Comparison of ENCODE assay signal across 7 mouse cellular contexts in the genomic region with DNA sequence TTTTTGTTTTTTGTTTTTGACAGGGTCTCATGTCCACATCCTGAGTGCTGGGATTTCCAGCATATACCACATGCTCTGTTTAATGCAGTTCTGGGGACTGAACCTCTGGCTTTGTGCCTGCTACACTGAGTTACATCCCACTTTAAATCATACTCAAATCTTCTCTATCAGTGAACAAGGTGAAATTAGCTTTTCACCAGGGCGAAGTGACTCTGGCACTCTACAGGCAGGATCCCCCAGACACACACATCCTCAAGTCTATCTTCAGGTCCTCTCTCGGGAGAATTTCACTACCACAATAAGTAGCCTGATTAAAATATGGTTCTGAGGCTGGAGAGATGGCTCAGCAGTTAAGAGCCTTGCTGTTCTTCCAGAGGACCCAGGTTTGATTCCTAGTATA. TPM values are rescaled to one million over a fixed set of nuclear protein-coding genes. Genes with fewer than 3 reads are reported as not detected.
DNase-seq lines count a peak whose midpoint lies in the region; ATAC-seq lines count a peak whose summit lies in the region.

No protein-coding gene starts in this region.

- no peak for ATAC-seq in lung, embryonic 15.5 days (ENCODE audit: borderline replicate concordance, extremely low read depth, low FRiP score, low TSS enrichment)
- ATAC-seq in forebrain, embryonic 11.5 days (replicated peaks; ENCODE audit: low FRiP score) = no peak
- no peak for ATAC-seq in limb, embryonic 13.5 days (ENCODE audit: low FRiP score, low read depth)
- ATAC-seq in stomach, embryonic 16.5 days (ENCODE audit: insufficient read depth, low FRiP score) = no peak
- no peak for ATAC-seq in erythroid progenitor cell, adult 5-6 weeks (replicated peaks; ENCODE audit: low FRiP score, poor library complexity, severe bottlenecking)

- H3K9me3 ChIP-seq in lung, embryonic 15.5 days = no peaks in the 10 kb centered on the region
- no peaks in the 10 kb centered on the region for H3K9me3 ChIP-seq in forebrain, embryonic 11.5 days (ENCODE audit: control insufficient read depth, low read length)
- peaks cover 5% of the 10 kb centered on the region for H3K9me3 ChIP-seq in limb, embryonic 13.5 days
- H3K9me3 ChIP-seq in stomach, embryonic 16.5 days (replicated peaks; ENCODE audit: control insufficient read depth, low read length) = peaks cover 5% of the 10 kb centered on the region; the same call in 1 of the 2 replicates

- peaks cover 35% of the 10 kb centered on the region for H3K4me1 ChIP-seq in lung, embryonic 15.5 days
- H3K4me1 ChIP-seq in forebrain, embryonic 11.5 days (replicated peaks; ENCODE audit: control insufficient read depth, insufficient read depth, low read length) = peaks cover 8% of the 10 kb centered on the region; the same call in 1 of the 2 replicates
- H3K4me1 ChIP-seq in limb, embryonic 13.5 days = peaks cover 27% of the 10 kb centered on the region
- peaks cover 25% of the 10 kb centered on the region for H3K4me1 ChIP-seq in stomach, embryonic 16.5 days (ENCODE audit: control insufficient read depth, insufficient read depth, low read length)

- H3K4me3 ChIP-seq in lung, embryonic 15.5 days = peak overlapping the region; percentile 82
- H3K4me3 ChIP-seq in forebrain, embryonic 11.5 days (ENCODE audit: low read depth, low read length) = peak overlapping the region; percentile 77
- H3K4me3 ChIP-seq in limb, embryonic 13.5 days = peak overlapping the region; percentile 96
- peak overlapping the region; percentile 91 for H3K4me3 ChIP-seq in stomach, embryonic 16.5 days (replicated peaks; ENCODE audit: low read length)

- H3K9ac ChIP-seq in lung, embryonic 15.5 days = peak overlapping the region; percentile 94
- peak overlapping the region; percentile 88 for H3K9ac ChIP-seq in forebrain, embryonic 11.5 days (ENCODE audit: low read length)
- peak overlapping the region; percentile 98 for H3K9ac ChIP-seq in limb, embryonic 13.5 days
- H3K9ac ChIP-seq in stomach, embryonic 16.5 days (ENCODE audit: low read length) = peak overlapping the region; percentile 96

- no peaks in the 10 kb centered on the region for H3K27me3 ChIP-seq in lung, embryonic 15.5 days
- H3K27me3 ChIP-seq in forebrain, embryonic 11.5 days (ENCODE audit: control insufficient read depth, insufficient read depth, low read length) = no peaks in the 10 kb centered on the region
- no peaks in the 10 kb centered on the region for H3K27me3 ChIP-seq in limb, embryonic 13.5 days
- H3K27me3 ChIP-seq in stomach, embryonic 16.5 days (ENCODE audit: control insufficient read depth, insufficient read depth, low read length) = no peaks in the 10 kb centered on the region

- H3K4me2 ChIP-seq in lung, embryonic 15.5 days = peak overlapping the region; percentile 56
- peak overlapping the region; percentile 80 for H3K4me2 ChIP-seq in forebrain, embryonic 11.5 days (ENCODE audit: low read depth, low read length, severe bottlenecking)
- peak overlapping the region; percentile 85 for H3K4me2 ChIP-seq in limb, embryonic 13.5 days (replicated peaks)
- H3K4me2 ChIP-seq in stomach, embryonic 16.5 days (ENCODE audit: low read depth, low read length) = peak overlapping the region; percentile 63

- DNase-seq in lung, postnatal 4 days = no peak
- no peak for DNase-seq in forebrain, embryonic 11.5 days (ENCODE audit: low spot score)
- DNase-seq in ovary, postnatal 36 days (ENCODE audit: low spot score) = no peak

- H3K27ac ChIP-seq in lung, embryonic 15.5 days = no peak overlapping the region
- H3K27ac ChIP-seq in forebrain, embryonic 11.5 days (ENCODE audit: low read depth, low read length) = no peak overlapping the region
- no peak overlapping the region for H3K27ac ChIP-seq in limb, embryonic 13.5 days
- H3K27ac ChIP-seq in stomach, embryonic 16.5 days (ENCODE audit: low read length) = no peak overlapping the region

- 66% methylated on average over 2 of the region's 2 CpGs for WGBS in lung, embryonic 15.5 days
- 84% methylated on average over 2 of the region's 2 CpGs for WGBS in forebrain, embryonic 11.5 days
- WGBS in limb, embryonic 13.5 days = 71% methylated on average over 2 of the region's 2 CpGs
- 68% methylated on average over 2 of the region's 2 CpGs for WGBS in stomach, embryonic 16.5 days

- peaks cover 27% of the 10 kb centered on the region for H3K36me3 ChIP-seq in lung, embryonic 15.5 days
- peaks cover 3% of the 10 kb centered on the region; the same call in 1 of the 2 replicates for H3K36me3 ChIP-seq in forebrain, embryonic 11.5 days (ENCODE audit: control insufficient read depth, insufficient read depth, low read length)
- H3K36me3 ChIP-seq in limb, embryonic 13.5 days = peaks cover 46% of the 10 kb centered on the region
- H3K36me3 ChIP-seq in stomach, embryonic 16.5 days (ENCODE audit: control insufficient read depth, insufficient read depth, low read length) = peaks cover 14% of the 10 kb centered on the region

RNA-seq across cellular contexts. Expression of a gene that starts 1.1 kb away (rescaled TPM):
- 132 and 137 TPM in 2 replicates for polyA plus RNA-seq in lung, embryonic 15.5 days (2015; fragmentation: Nextera tagmentation; extraction: Ambion mirVana)
- polyA plus RNA-seq in forebrain, embryonic 11.5 days (2014; fragmentation: Nextera tagmentation; extraction: Ambion mirVana) = 140 and 154 TPM in 2 replicates
- polyA plus RNA-seq in limb, embryonic 13.5 days (2015; fragmentation: Nextera tagmentation; extraction: Ambion mirVana) = 139 and 143 TPM in 2 replicates
- polyA plus RNA-seq in stomach, embryonic 16.5 days (2015; fragmentation: Nextera tagmentation; extraction: Ambion mirVana) = 171 and 173 TPM in 2 replicates
- 11.3 and 15.5 TPM in 2 replicates for total RNA-seq in erythroid progenitor cell, adult 5-6 weeks (2015; ENCODE audit: low replicate concordance)
- total RNA-seq in erythroid progenitor cell, adult 5-6 weeks (2017; ENCODE audit: low replicate concordance) = 7.1 and 17.1 TPM in 2 replicates

RNA-seq across cellular contexts. Expression of a gene that starts 9.2 kb away (rescaled TPM):
- 0.82 and 1.1 TPM in 2 replicates for polyA plus RNA-seq in lung, embryonic 15.5 days (2015; fragmentation: Nextera tagmentation; extraction: Ambion mirVana)
- polyA plus RNA-seq in forebrain, embryonic 11.5 days (2014; fragmentation: Nextera tagmentation; extraction: Ambion mirVana) = 0.35 and 0.53 TPM in 2 replicates
- polyA plus RNA-seq in limb, embryonic 13.5 days (2015; fragmentation: Nextera tagmentation; extraction: Ambion mirVana) = 0.27 and 0.55 TPM in 2 replicates
- 7.4 and 9.2 TPM in 2 replicates for polyA plus RNA-seq in stomach, embryonic 16.5 days (2015; fragmentation: Nextera tagmentation; extraction: Ambion mirVana)
- 2.1 and 2.9 TPM in 2 replicates for total RNA-seq in erythroid progenitor cell, adult 5-6 weeks (2015; ENCODE audit: low replicate concordance)
- total RNA-seq in erythroid progenitor cell, adult 5-6 weeks (2017; ENCODE audit: low replicate concordance) = 5.4 and 8.2 TPM in 2 replicates

RNA-seq across cellular contexts. Expression of a gene that starts 21.3 kb away (rescaled TPM):
- polyA plus RNA-seq in lung, embryonic 15.5 days (2015; fragmentation: Nextera tagmentation; extraction: Ambion mirVana) = not detected in 2 replicates
- polyA plus RNA-seq in forebrain, embryonic 11.5 days (2014; fragmentation: Nextera tagmentation; extraction: Ambion mirVana) = not detected in 2 replicates
- polyA plus RNA-seq in limb, embryonic 13.5 days (2015; fragmentation: Nextera tagmentation; extraction: Ambion mirVana) = not detected in 2 replicates
- polyA plus RNA-seq in stomach, embryonic 16.5 days (2015; fragmentation: Nextera tagmentation; extraction: Ambion mirVana) = not detected in 2 replicates
- not detected in 2 replicates for total RNA-seq in erythroid progenitor cell, adult 5-6 weeks (2015; ENCODE audit: low replicate concordance)
- total RNA-seq in erythroid progenitor cell, adult 5-6 weeks (2017; ENCODE audit: low replicate concordance) = not detected in 2 replicates

RNA-seq across cellular contexts. Expression of a gene that starts 24.6 kb away (rescaled TPM):
- polyA plus RNA-seq in lung, embryonic 15.5 days (2015; fragmentation: Nextera tagmentation; extraction: Ambion mirVana) = 41.1 and 50.7 TPM in 2 replicates
- 134 and 142 TPM in 2 replicates for polyA plus RNA-seq in forebrain, embryonic 11.5 days (2014; fragmentation: Nextera tagmentation; extraction: Ambion mirVana)
- 54.0 and 58.7 TPM in 2 replicates for polyA plus RNA-seq in limb, embryonic 13.5 days (2015; fragmentation: Nextera tagmentation; extraction: Ambion mirVana)
- 17.0 and 20.9 TPM in 2 replicates for polyA plus RNA-seq in stomach, embryonic 16.5 days (2015; fragmentation: Nextera tagmentation; extraction: Ambion mirVana)
- total RNA-seq in erythroid progenitor cell, adult 5-6 weeks (2015; ENCODE audit: low replicate concordance) = 15.5 and 18.0 TPM in 2 replicates
- total RNA-seq in erythroid progenitor cell, adult 5-6 weeks (2017; ENCODE audit: low replicate concordance) = 5.3 and 9.7 TPM in 2 replicates

RNA-seq across cellular contexts. Expression of a gene that starts 46.1 kb away (rescaled TPM):
- polyA plus RNA-seq in lung, embryonic 15.5 days (2015; fragmentation: Nextera tagmentation; extraction: Ambion mirVana) = 75.3 and 78.0 TPM in 2 replicates
- polyA plus RNA-seq in forebrain, embryonic 11.5 days (2014; fragmentation: Nextera tagmentation; extraction: Ambion mirVana) = 59.2 and 59.7 TPM in 2 replicates
- polyA plus RNA-seq in limb, embryonic 13.5 days (2015; fragmentation: Nextera tagmentation; extraction: Ambion mirVana) = 80.6 and 85.0 TPM in 2 replicates
- polyA plus RNA-seq in stomach, embryonic 16.5 days (2015; fragmentation: Nextera tagmentation; extraction: Ambion mirVana) = 58.7 and 62.1 TPM in 2 replicates
- 9.4 and 19.7 TPM in 2 replicates for total RNA-seq in erythroid progenitor cell, adult 5-6 weeks (2015; ENCODE audit: low replicate concordance)
- total RNA-seq in erythroid progenitor cell, adult 5-6 weeks (2017; ENCODE audit: low replicate concordance) = 3.3 and 7.6 TPM in 2 replicates
